Mouse (Mus musculus) heart, embryonic 13.5 days (tissue): Measurements from ENCODE around the gene Gm26558. TPM values are rescaled to one million over a fixed set of nuclear protein-coding genes. Genes with fewer than 3 reads are reported as not detected.

Source experiments
- ATAC-seq: fragments of 200-750 bp; cut with Nextera tagmentation; 2 replicates; pipeline ENCODE4 v1.8.0; 2017; ENCODE audit warnings: moderate TSS enrichment; ENCODE audit not compliant: insufficient number of reproducible peaks, low FRiP score, low TSS enrichment; ENCODE audit errors: extremely low read depth
- H3K27ac ChIP-seq: fragments of 300-500 bp; sonication (generic); replicated peaks from 2 replicates; pipeline ENCODE4 v1.5.1; 2015; ENCODE audit warnings: moderate library complexity, mild to moderate bottlenecking, inconsistent platforms
- H3K27me3 ChIP-seq: fragments of 300-500 bp; sonication (generic); replicated peaks from 2 replicates; pipeline ENCODE4 v1.6.1; 2015; ENCODE audit warnings: mild to moderate bottlenecking, inconsistent platforms
- H3K36me3 ChIP-seq: fragments of 300-500 bp; sonication (generic); 2 replicates; pipeline ENCODE4 v1.6.1; 2015; ENCODE audit warnings: mild to moderate bottlenecking, inconsistent platforms
- H3K4me1 ChIP-seq: fragments of 300-500 bp; sonication (generic); 2 replicates; pipeline ENCODE4 v1.6.1; 2015; ENCODE audit warnings: inconsistent platforms
- H3K4me2 ChIP-seq: fragments of 300-500 bp; sonication (generic); 2 replicates; pipeline ENCODE4 v1.6.1; 2015; ENCODE audit warnings: inconsistent platforms, mild to moderate bottlenecking, moderate library complexity
- H3K4me3 ChIP-seq: fragments of 300-500 bp; sonication (generic); 2 replicates; pipeline ENCODE4 v1.5.1; 2015; ENCODE audit warnings: moderate library complexity, mild to moderate bottlenecking, inconsistent platforms
- H3K9ac ChIP-seq: fragments of 300-500 bp; sonication (generic); 2 replicates; pipeline ENCODE4 v1.6.1; 2015; ENCODE audit warnings: inconsistent platforms, mild to moderate bottlenecking, moderate library complexity
- H3K9me3 ChIP-seq: fragments of 300-500 bp; sonication (generic); 2 replicates; pipeline ENCODE4 v1.6.1; 2016; ENCODE audit warnings: inconsistent platforms
- WGBS: fragments of 180-500 bp; shearing (Covaris S2); methylation state at CpG from one replicate; pipeline ENCODE4 v1.1.7; 2015; ENCODE audit warnings: mixed read lengths; 5-methylcytosine and 5-hydroxymethylcytosine counted together
- polyA plus RNA-seq: library from polyadenylated mRNA; unstranded; fragments of >200 nt; fragmentation: Nextera tagmentation; extraction: Ambion mirVana; gene quantifications from 2 replicates; pipeline ENCODE4 v1.2.1, GENCODE M21; 2015

The Gm26558 gene
- polyA plus RNA-seq: 2.0 and 2.3 TPM in 2 replicates

GRCm38 (mm10) chr2:70661715-70662495, at the start of gene Gm26558:
TSS of gene Gm26558 (minus strand) at chr2:70662108.
- peaks cover 19% of the 10 kb centered on the region for H3K4me1 ChIP-seq
- H3K27ac ChIP-seq: peak within 1 kb of the TSS; percentile 96
- H3K4me3 ChIP-seq: peak within 1 kb of the TSS; percentile 82
- ATAC-seq: peak; percentile 78
- H3K36me3 ChIP-seq: peaks cover 20% of the 10 kb centered on the region
- WGBS: under 1% methylated on average over 54 of the region's 54 CpGs
- peaks cover 12% of the 10 kb centered on the region; the same call in 1 of the 2 replicates for H3K27me3 ChIP-seq
- peak within 1 kb of the TSS; percentile 83 for H3K4me2 ChIP-seq
- peak within 1 kb of the TSS; percentile 96 for H3K9ac ChIP-seq
- no peaks in the 10 kb centered on the region for H3K9me3 ChIP-seq

- ATAC-seq: no peak
- no peak overlapping the region for H3K27ac ChIP-seq
- 88% methylated on average over 4 of the region's 4 CpGs for WGBS
- 0 out of 2 replicates have a peak, but pooled peaks cover 2% of the 10 kb centered on the region for H3K4me1 ChIP-seq
- H3K27me3 ChIP-seq: no peaks in the 10 kb centered on the region
- no peak overlapping the region for H3K4me3 ChIP-seq
- no peak overlapping the region for H3K4me2 ChIP-seq
- no peak overlapping the region for H3K9ac ChIP-seq
- no peaks in the 10 kb centered on the region for H3K9me3 ChIP-seq
- peaks cover 66% of the 10 kb centered on the region for H3K36me3 ChIP-seq
Measured at GRCm38 (mm10) chr2:70710878-70711277, 49.0 kb upstream of the Gm26558 start.

- Histone ChIP-seq H3K9me3 (no peaks in the 10 kb centered on the region), H3K27me3 (no peaks in the 10 kb centered on the region), H3K4me1 (0 out of 2 replicates have a peak, but pooled peaks cover 2% of the 10 kb centered on the region), H3K4me2 (no peak overlapping the region), H3K4me3 (no peak overlapping the region), H3K36me3 (peaks cover 59% of the 10 kb centered on the region), H3K27ac (no peak overlapping the region), H3K9ac (no peak overlapping the region)
- ATAC-seq: no peak
- WGBS: 91% methylated on average over 7 of the region's 7 CpGs
Measured at GRCm38 (mm10) chr2:70710236-70710635, 48.3 kb upstream of the Gm26558 start.

- Histone ChIP-seq H3K4me2 (no peak overlapping the region), H3K27ac (no peak overlapping the region), H3K9ac (no peak overlapping the region), H3K4me3 (no peak overlapping the region), H3K4me1 (peaks cover 9% of the 10 kb centered on the region; the same call in 1 of the 2 replicates), H3K9me3 (no peaks in the 10 kb centered on the region), H3K36me3 (peaks cover 49% of the 10 kb centered on the region), H3K27me3 (no peaks in the 10 kb centered on the region; the same call in 1 of the 2 replicates)
- WGBS: 66% methylated on average over 13 of the region's 13 CpGs
- ATAC-seq: no peak
Measured at GRCm38 (mm10) chr2:70708986-70709730, 47.2 kb upstream of the Gm26558 start.

- Histone ChIP-seq H3K27me3 (no peaks in the 10 kb centered on the region; the same call in 1 of the 2 replicates), H3K9ac (peak overlapping the region; percentile 30; the same call in 1 of the 2 replicates), H3K4me3 (no peak overlapping the region), H3K4me1 (peaks cover 21% of the 10 kb centered on the region), H3K36me3 (peaks cover 7% of the 10 kb centered on the region; the same call in 1 of the 2 replicates), H3K27ac (0 out of 2 replicates have a peak overlapping the region, but pooled peaks have one; percentile 12), H3K9me3 (0 out of 2 replicates have a peak, but pooled peaks cover 3% of the 10 kb centered on the region), H3K4me2 (no peak overlapping the region)
- no peak for ATAC-seq
- WGBS: 25% methylated on average over 5 of the region's 5 CpGs
Measured at GRCm38 (mm10) chr2:70702403-70702802, 40.5 kb upstream of the Gm26558 start.

- H3K4me1 ChIP-seq: peaks cover 21% of the 10 kb centered on the region
- H3K4me2 ChIP-seq: no peak overlapping the region
- 0 out of 2 replicates have a peak, but pooled peaks cover 5% of the 10 kb centered on the region for H3K9me3 ChIP-seq
- H3K4me3 ChIP-seq: no peak overlapping the region
- H3K9ac ChIP-seq: no peak overlapping the region
- ATAC-seq: no peak
- WGBS: 42% methylated on average over 9 of the region's 9 CpGs
- no peaks in the 10 kb centered on the region; the same call in 1 of the 2 replicates for H3K27me3 ChIP-seq
- no peak overlapping the region for H3K27ac ChIP-seq
- peaks cover 7% of the 10 kb centered on the region; the same call in 1 of the 2 replicates for H3K36me3 ChIP-seq
Measured at GRCm38 (mm10) chr2:70701571-70701970, 39.7 kb upstream of the Gm26558 start.

- Histone ChIP-seq H3K4me2 (no peak overlapping the region), H3K4me3 (no peak overlapping the region), H3K27me3 (no peaks in the 10 kb centered on the region; the same call in 1 of the 2 replicates), H3K9ac (no peak overlapping the region), H3K36me3 (peaks cover 7% of the 10 kb centered on the region; the same call in 1 of the 2 replicates), H3K27ac (no peak overlapping the region), H3K4me1 (peaks cover 21% of the 10 kb centered on the region), H3K9me3 (0 out of 2 replicates have a peak, but pooled peaks cover 5% of the 10 kb centered on the region)
- no peak for ATAC-seq
- WGBS: 86% methylated on average over 3 of the region's 3 CpGs
Measured at GRCm38 (mm10) chr2:70700851-70701250, 38.9 kb upstream of the Gm26558 start.

- Histone ChIP-seq H3K4me1 (no peaks in the 10 kb centered on the region), H3K27ac (no peak overlapping the region), H3K9ac (no peak overlapping the region), H3K4me3 (no peak overlapping the region), H3K4me2 (no peak overlapping the region), H3K9me3 (0 out of 2 replicates have a peak, but pooled peaks cover 5% of the 10 kb centered on the region), H3K27me3 (no peaks in the 10 kb centered on the region), H3K36me3 (peaks cover 44% of the 10 kb centered on the region)
- ATAC-seq: no peak
- WGBS: 82% methylated on average over 10 of the region's 10 CpGs
Measured at GRCm38 (mm10) chr2:70695712-70696111, 33.8 kb upstream of the Gm26558 start.

GRCm38 (mm10) chr2:70690195-70690594, 28.3 kb upstream of the Gm26558 start:
- Histone ChIP-seq H3K4me3 (no peak overlapping the region), H3K9me3 (no peaks in the 10 kb centered on the region), H3K27ac (no peak overlapping the region), H3K36me3 (peaks cover 88% of the 10 kb centered on the region), H3K27me3 (no peaks in the 10 kb centered on the region), H3K4me1 (no peaks in the 10 kb centered on the region), H3K9ac (no peak overlapping the region), H3K4me2 (no peak overlapping the region)
- WGBS: 71% methylated on average over 11 of the region's 11 CpGs
- ATAC-seq: no peak

- Histone ChIP-seq H3K9ac (no peak overlapping the region), H3K4me3 (no peak overlapping the region), H3K4me1 (no peaks in the 10 kb centered on the region), H3K27me3 (no peaks in the 10 kb centered on the region), H3K4me2 (no peak overlapping the region), H3K36me3 (peaks cover 100% of the 10 kb centered on the region), H3K9me3 (no peaks in the 10 kb centered on the region), H3K27ac (no peak overlapping the region)
- no peak for ATAC-seq
- WGBS: 90% methylated on average over 21 of the region's 21 CpGs
Measured at GRCm38 (mm10) chr2:70688454-70689078, 26.7 kb upstream of the Gm26558 start.

- H3K9me3 ChIP-seq: no peaks in the 10 kb centered on the region
- H3K27me3 ChIP-seq: no peaks in the 10 kb centered on the region
- H3K4me2 ChIP-seq: no peak overlapping the region
- no peak overlapping the region for H3K27ac ChIP-seq
- H3K36me3 ChIP-seq: peaks cover 97% of the 10 kb centered on the region
- no peaks in the 10 kb centered on the region for H3K4me1 ChIP-seq
- WGBS: 77% methylated on average over 2 of the region's 2 CpGs
- no peak for ATAC-seq
- H3K4me3 ChIP-seq: no peak overlapping the region
- H3K9ac ChIP-seq: no peak overlapping the region
Measured at GRCm38 (mm10) chr2:70682324-70682723, 20.4 kb upstream of the Gm26558 start.
